Mouse (Mus musculus): ENCODE results near the gene Olfr157. TPM values are rescaled to one million over a fixed set of nuclear protein-coding genes. Genes with fewer than 3 reads are reported as not detected.
"Not testable (repeated sequence)": the region's sequence is repeated elsewhere in the genome, so short reads cannot be mapped to it uniquely, and the experiment has no call there.

Olfr157 gene
- polyA plus RNA-seq, 1 experiment from 2014 or later, result not detected

DNA sequence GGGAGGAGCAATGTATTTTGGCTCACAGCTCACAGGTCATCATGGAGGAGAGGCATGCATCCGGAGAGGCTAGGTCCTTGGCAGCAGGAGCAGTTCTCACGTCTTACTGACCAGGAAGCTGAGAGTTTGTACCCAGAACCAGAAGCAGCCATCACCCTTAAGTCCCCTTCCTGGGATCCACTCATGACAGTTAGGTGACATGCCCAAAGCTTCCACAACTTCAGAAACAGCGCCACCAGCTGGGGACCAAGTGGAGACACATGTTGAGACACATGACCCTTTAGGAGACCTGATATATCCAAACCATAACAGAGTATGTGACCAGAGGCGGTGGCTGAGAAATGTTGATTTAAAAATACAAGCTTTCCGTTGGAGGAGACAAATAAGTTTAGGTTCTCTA is 8.0 kb downstream of the Olfr157 start:
- no peak overlapping the region for H3K27ac ChIP-seq (replicated peaks; ENCODE audit: low read depth, low read length)
- ATAC-seq (ENCODE audit: low FRiP score, low TSS enrichment) (no peak), DNase-seq (no peak)
- no peaks in the 10 kb centered on the region for H3K9me3 ChIP-seq (ENCODE audit: control insufficient read depth, low read length)
- no peaks in the 10 kb centered on the region for H3K4me1 ChIP-seq (ENCODE audit: control insufficient read depth, insufficient read depth, low read length)
- WGBS, result 77% methylated on average over 5 of the region's 5 CpGs
- no peak overlapping the region for H3K4me3 ChIP-seq (replicated peaks; ENCODE audit: low read depth, low read length)
- H3K36me3 ChIP-seq (ENCODE audit: control insufficient read depth, insufficient read depth, low read length), result no peaks in the 10 kb centered on the region
- H3K9ac ChIP-seq (replicated peaks; ENCODE audit: low read length), result no peak overlapping the region
- H3K27me3 ChIP-seq (ENCODE audit: control insufficient read depth, insufficient read depth, low read length), result no peaks in the 10 kb centered on the region
- H3K4me2 ChIP-seq (ENCODE audit: low read length), result no peak overlapping the region

GRCm38 (mm10) chr4:43828806-43829205 is 11.2 kb downstream of the Olfr157 start:
- Histone ChIP-seq H3K27ac (replicated peaks; ENCODE audit: low read depth, low read length) (no peak overlapping the region), H3K9me3 (ENCODE audit: control insufficient read depth, low read length) (no peaks in the 10 kb centered on the region), H3K27me3 (ENCODE audit: control insufficient read depth, insufficient read depth, low read length) (no peaks in the 10 kb centered on the region), H3K4me3 (replicated peaks; ENCODE audit: low read depth, low read length) (no peak overlapping the region), H3K4me2 (ENCODE audit: low read length) (no peak overlapping the region), H3K36me3 (ENCODE audit: control insufficient read depth, insufficient read depth, low read length) (no peaks in the 10 kb centered on the region), H3K4me1 (ENCODE audit: control insufficient read depth, insufficient read depth, low read length) (no peaks in the 10 kb centered on the region), H3K9ac (replicated peaks; ENCODE audit: low read length) (no peak overlapping the region)
- ATAC-seq (ENCODE audit: low FRiP score, low TSS enrichment) (no peak), DNase-seq (no peak)
- WGBS, result 93% methylated on average over 4 of the region's 4 CpGs

GRCm38 (mm10) chr4:43823845-43824337 is 16.1 kb downstream of the Olfr157 start, which contains the start of gene Olfr156:
TSS of gene Olfr156 (minus strand) at chr4:43823895.
- no peak within 1 kb of the TSS for H3K4me2 ChIP-seq (ENCODE audit: low read length)
- H3K9me3 ChIP-seq (ENCODE audit: control insufficient read depth, low read length), result no peaks in the 10 kb centered on the region
- H3K27ac ChIP-seq (replicated peaks; ENCODE audit: low read depth, low read length), result no peak within 1 kb of the TSS
- no peaks in the 10 kb centered on the region for H3K27me3 ChIP-seq (ENCODE audit: control insufficient read depth, insufficient read depth, low read length)
- ATAC-seq (ENCODE audit: low FRiP score, low TSS enrichment) (no peak), DNase-seq (peak; percentile 66)
- no peak within 1 kb of the TSS for H3K9ac ChIP-seq (replicated peaks; ENCODE audit: low read length)
- H3K36me3 ChIP-seq (ENCODE audit: control insufficient read depth, insufficient read depth, low read length), result no peaks in the 10 kb centered on the region
- WGBS, result 11% methylated on average over 7 of the region's 7 CpGs
- H3K4me1 ChIP-seq (ENCODE audit: control insufficient read depth, insufficient read depth, low read length), result no peaks in the 10 kb centered on the region
- H3K4me3 ChIP-seq (replicated peaks; ENCODE audit: low read depth, low read length), result no peak within 1 kb of the TSS

GRCm38 (mm10) chr4:43822896-43823550 is 17.0 kb downstream of the Olfr157 start:
- Histone ChIP-seq H3K27me3 (ENCODE audit: control insufficient read depth, insufficient read depth, low read length) (no peaks in the 10 kb centered on the region), H3K36me3 (ENCODE audit: control insufficient read depth, insufficient read depth, low read length) (no peaks in the 10 kb centered on the region), H3K4me2 (ENCODE audit: low read length) (no peak overlapping the region), H3K9me3 (ENCODE audit: control insufficient read depth, low read length) (no peaks in the 10 kb centered on the region), H3K9ac (replicated peaks; ENCODE audit: low read length) (no peak overlapping the region), H3K4me3 (replicated peaks; ENCODE audit: low read depth, low read length) (no peak overlapping the region), H3K27ac (replicated peaks; ENCODE audit: low read depth, low read length) (no peak overlapping the region), H3K4me1 (ENCODE audit: control insufficient read depth, insufficient read depth, low read length) (no peaks in the 10 kb centered on the region)
- 90% methylated on average over 13 of the region's 13 CpGs for WGBS
- DNase-seq (no peak), ATAC-seq (ENCODE audit: low FRiP score, low TSS enrichment) (no peak)

DNA sequence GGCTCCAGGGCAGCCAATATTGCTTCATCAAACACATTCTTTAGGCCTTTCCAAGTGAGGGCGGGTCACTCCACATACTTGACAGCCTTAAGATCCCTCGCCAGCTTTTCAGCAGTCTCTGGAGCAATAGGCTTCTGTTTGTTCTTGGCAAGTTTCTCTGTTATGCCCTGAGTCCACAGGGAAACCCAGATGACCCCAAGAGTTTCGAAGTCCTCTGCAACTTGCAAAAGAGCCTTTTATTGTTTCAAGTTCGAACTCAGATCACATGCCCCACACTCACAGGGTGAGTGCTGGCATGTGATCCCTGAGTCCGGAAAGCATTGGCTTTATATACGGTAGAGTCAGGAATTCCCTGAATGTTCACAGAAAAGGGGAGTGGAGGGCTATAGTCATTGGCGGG is 41.1 kb downstream of the Olfr157 start:
- H3K9me3 ChIP-seq (ENCODE audit: control insufficient read depth, low read length), result 0 out of 2 replicates have a peak, but pooled peaks cover 11% of the 10 kb centered on the region
- H3K36me3 ChIP-seq (ENCODE audit: control insufficient read depth, insufficient read depth, low read length), result no peaks in the 10 kb centered on the region
- WGBS, result 84% methylated on average over 7 of the region's 7 CpGs
- H3K9ac ChIP-seq (replicated peaks; ENCODE audit: low read length), result no peak overlapping the region
- no peaks in the 10 kb centered on the region for H3K27me3 ChIP-seq (ENCODE audit: control insufficient read depth, insufficient read depth, low read length)
- DNase-seq (no peak), ATAC-seq (ENCODE audit: low FRiP score, low TSS enrichment) (no peak)
- H3K27ac ChIP-seq (replicated peaks; ENCODE audit: low read depth, low read length), result no peak overlapping the region
- no peak overlapping the region for H3K4me2 ChIP-seq (ENCODE audit: low read length)
- H3K4me1 ChIP-seq (ENCODE audit: control insufficient read depth, insufficient read depth, low read length), result no peaks in the 10 kb centered on the region
- H3K4me3 ChIP-seq (replicated peaks; ENCODE audit: low read depth, low read length), result no peak overlapping the region

DNA sequence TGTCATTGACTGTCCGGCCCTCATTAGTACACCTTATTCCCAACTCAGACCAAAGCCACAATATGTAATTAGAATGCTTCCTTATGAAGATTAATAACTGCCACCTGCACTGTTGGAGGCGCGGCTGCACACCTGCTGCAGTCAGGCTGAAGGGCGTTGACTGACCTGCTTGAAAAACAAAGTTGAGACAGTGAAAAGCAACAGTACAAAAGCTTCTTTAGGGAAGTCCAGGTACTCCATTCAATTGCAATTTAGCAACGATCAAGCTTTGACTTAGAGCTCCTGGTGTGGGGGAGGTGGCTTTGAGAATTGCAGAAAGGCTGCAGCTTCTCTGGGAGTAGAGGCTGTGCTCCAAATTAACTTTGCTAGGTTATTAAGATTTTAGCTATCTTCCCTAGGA is 44.2 kb downstream of the Olfr157 start:
- DNase-seq; H3K36me3 ChIP-seq (ENCODE audit: control insufficient read depth, insufficient read depth, low read length); H3K4me1 ChIP-seq (ENCODE audit: control insufficient read depth, insufficient read depth, low read length): not testable (repeated sequence)

DNA sequence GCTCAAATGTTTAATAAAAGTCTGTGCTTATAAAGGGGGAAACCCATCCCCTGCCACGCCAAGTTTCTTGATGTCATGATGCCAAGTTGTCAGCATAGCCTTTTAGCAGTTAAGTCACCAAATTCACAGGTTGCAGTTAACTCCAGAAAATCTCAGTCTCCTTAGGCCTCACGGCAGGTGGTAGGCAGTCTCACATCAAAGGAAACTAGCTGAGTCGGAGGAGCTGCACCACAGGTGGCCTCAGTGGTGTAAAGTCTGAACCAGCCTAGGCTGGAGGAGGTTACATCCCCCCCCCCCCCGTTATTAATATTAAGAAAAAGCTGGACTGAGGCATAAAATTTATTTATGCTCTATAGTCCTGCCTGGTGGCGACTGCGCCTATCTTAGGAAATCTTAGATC is 44.7 kb downstream of the Olfr157 start:
- H3K36me3 ChIP-seq (ENCODE audit: control insufficient read depth, insufficient read depth, low read length), result no peaks in the 10 kb centered on the region
- H3K27me3 ChIP-seq (ENCODE audit: control insufficient read depth, insufficient read depth, low read length), result no peaks in the 10 kb centered on the region
- DNase-seq (no peak), ATAC-seq (ENCODE audit: low FRiP score, low TSS enrichment) (no peak)
- H3K9me3 ChIP-seq (ENCODE audit: control insufficient read depth, low read length), result 0 out of 2 replicates have a peak, but pooled peaks cover 4% of the 10 kb centered on the region
- no peak overlapping the region for H3K4me2 ChIP-seq (ENCODE audit: low read length)
- no peak overlapping the region for H3K27ac ChIP-seq (replicated peaks; ENCODE audit: low read depth, low read length)
- 75% methylated on average over 6 of the region's 6 CpGs for WGBS
- H3K4me3 ChIP-seq (replicated peaks; ENCODE audit: low read depth, low read length), result no peak overlapping the region
- H3K4me1 ChIP-seq (ENCODE audit: control insufficient read depth, insufficient read depth, low read length), result no peaks in the 10 kb centered on the region
- no peak overlapping the region for H3K9ac ChIP-seq (replicated peaks; ENCODE audit: low read length)

More for the DNA sequence above, 44.2 kb downstream of the Olfr157 start:
- H3K27ac ChIP-seq (replicated peaks; ENCODE audit: low read depth, low read length); H3K27me3 ChIP-seq (ENCODE audit: control insufficient read depth, insufficient read depth, low read length); H3K4me3 ChIP-seq (replicated peaks; ENCODE audit: low read depth, low read length); H3K4me2 ChIP-seq (ENCODE audit: low read length); ATAC-seq (ENCODE audit: low FRiP score, low TSS enrichment); H3K9me3 ChIP-seq (ENCODE audit: control insufficient read depth, low read length); H3K9ac ChIP-seq (replicated peaks; ENCODE audit: low read length): not testable (repeated sequence)
- 88% methylated on average over 5 of the region's 5 CpGs for WGBS

Other genes starting within 250 kb of the Olfr157 start
- gene Npr2, start 208.3 kb downstream of the Olfr157 start, polyA plus RNA-seq (2014; fragmentation: Nextera tagmentation; extraction: Ambion mirVana), result 15.1 and 16.2 TPM in 2 replicates
- 5.1 and 5.8 TPM in 2 replicates for gene Spag8, start 186.6 kb downstream of the Olfr157 start, polyA plus RNA-seq (2014; fragmentation: Nextera tagmentation; extraction: Ambion mirVana)
- gene Hint2, start 183.7 kb downstream of the Olfr157 start, polyA plus RNA-seq (2014; fragmentation: Nextera tagmentation; extraction: Ambion mirVana), result 68.8 and 81.3 TPM in 2 replicates
- 11.2 and 13.3 TPM in 2 replicates for gene Tmem8b, start 171.2 kb downstream of the Olfr157 start, polyA plus RNA-seq (2014; fragmentation: Nextera tagmentation; extraction: Ambion mirVana)
- 2.7 and 2.9 TPM in 2 replicates for gene Fam221b, start 171.1 kb downstream of the Olfr157 start, polyA plus RNA-seq (2014; fragmentation: Nextera tagmentation; extraction: Ambion mirVana)
- not detected in 2 replicates for gene Olfr70, start 139.4 kb downstream of the Olfr157 start, polyA plus RNA-seq (2014; fragmentation: Nextera tagmentation; extraction: Ambion mirVana)
- 0.16 TPM in 1 of 2 replicates, not detected in the other for gene Olfr71, start 129.9 kb downstream of the Olfr157 start, polyA plus RNA-seq (2014; fragmentation: Nextera tagmentation; extraction: Ambion mirVana)
- gene Hrct1, start 113.0 kb downstream of the Olfr157 start, polyA plus RNA-seq (2014; fragmentation: Nextera tagmentation; extraction: Ambion mirVana), result 0.20 and 0.30 TPM in 2 replicates
- not detected in 2 replicates for gene Spaar, start 110.2 kb downstream of the Olfr157 start, polyA plus RNA-seq (2014; fragmentation: Nextera tagmentation; extraction: Ambion mirVana)
- gene Olfr159, start 69.2 kb downstream of the Olfr157 start, polyA plus RNA-seq (2014; fragmentation: Nextera tagmentation; extraction: Ambion mirVana), result not detected in 2 replicates
- not detected in 2 replicates for gene Olfr156, start 16.3 kb downstream of the Olfr157 start, polyA plus RNA-seq (2014; fragmentation: Nextera tagmentation; extraction: Ambion mirVana)
- not detected in 2 replicates for gene Olfr155, start 11.4 kb upstream of the Olfr157 start, polyA plus RNA-seq (2014; fragmentation: Nextera tagmentation; extraction: Ambion mirVana)
- gene Reck, start 35.3 kb upstream of the Olfr157 start, polyA plus RNA-seq (2014; fragmentation: Nextera tagmentation; extraction: Ambion mirVana), result 4.4 and 6.8 TPM in 2 replicates
- 27.0 and 31.8 TPM in 2 replicates for gene Glipr2, start 117.2 kb upstream of the Olfr157 start, polyA plus RNA-seq (2014; fragmentation: Nextera tagmentation; extraction: Ambion mirVana)
- gene Ccin, start 143.3 kb upstream of the Olfr157 start, polyA plus RNA-seq (2014; fragmentation: Nextera tagmentation; extraction: Ambion mirVana), result not detected in 2 replicates
- 317 and 327 TPM in 2 replicates for gene Clta, start 164.3 kb upstream of the Olfr157 start, polyA plus RNA-seq (2014; fragmentation: Nextera tagmentation; extraction: Ambion mirVana)
- 21.9 and 29.5 TPM in 2 replicates for gene Gne, start 244.0 kb upstream of the Olfr157 start, polyA plus RNA-seq (2014; fragmentation: Nextera tagmentation; extraction: Ambion mirVana)

Data from midbrain, embryonic 14.5 days (tissue).